Mouse (Mus musculus) CH12F3 (cell line): Measurements from ENCODE around the gene Rpl35.
"Not testable (repeated sequence)": the region's sequence is repeated elsewhere in the genome, so short reads cannot be mapped to it uniquely, and the experiment has no call there.

Experiments
- in situ Hi-C: fragments of 300-500 bp; cut with MboI; formaldehyde crosslinking; loops from 2 replicates; pipeline ENCODE4 v1.14.3; 2020; ENCODE audit warnings: low sequenced_read_pairs

The Rpl35 gene

DNA sequence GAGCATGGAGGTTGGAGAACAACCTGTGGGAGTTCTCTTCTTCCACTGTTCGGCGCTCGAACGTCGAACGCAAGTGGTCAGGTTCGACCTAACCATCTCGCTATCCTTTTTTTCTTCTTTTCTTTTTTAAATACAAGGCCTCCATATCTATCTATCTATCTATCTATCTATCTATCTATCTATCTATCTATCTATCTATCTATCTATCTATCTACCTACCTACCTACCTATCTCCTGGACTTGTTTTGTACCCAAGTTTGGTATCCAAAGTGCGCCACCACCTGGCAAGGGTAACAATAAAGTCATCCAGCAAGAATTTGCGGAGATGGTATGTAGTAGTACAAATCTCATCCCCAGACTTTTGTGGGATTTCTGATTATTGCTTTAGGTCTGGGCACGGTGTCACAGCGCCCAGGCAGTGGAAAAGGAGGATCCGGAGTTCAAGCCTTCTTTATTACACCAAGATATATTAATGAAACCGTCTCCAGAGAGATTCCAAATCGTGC, at the start of gene Rpl35:
Gene Rpl35, minus strand, starts transcription at position 51 of the 506 bp plus-strand sequence.
- in situ Hi-C loops = no loop called here

DNA sequence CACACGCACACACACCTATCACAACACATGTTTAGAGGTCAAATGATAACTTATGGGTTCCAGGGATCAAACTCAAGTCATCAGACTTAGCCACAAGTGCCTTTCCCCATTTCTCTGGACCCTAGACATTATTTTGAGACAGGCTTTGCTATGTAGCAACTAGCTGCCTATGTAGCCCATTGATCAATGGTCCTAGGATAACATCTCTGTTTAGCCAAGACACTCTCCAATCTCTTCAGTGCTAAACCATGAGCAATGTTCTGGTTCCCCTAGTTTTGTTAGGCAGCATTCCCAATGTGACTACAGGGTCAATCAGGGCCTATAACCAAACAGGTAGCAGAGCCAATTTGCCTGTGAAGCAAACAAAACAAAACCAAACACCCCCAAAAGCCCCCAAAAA, 43.1 kb upstream of the Rpl35 start:
- in situ Hi-C loops = no loop called here

DNA sequence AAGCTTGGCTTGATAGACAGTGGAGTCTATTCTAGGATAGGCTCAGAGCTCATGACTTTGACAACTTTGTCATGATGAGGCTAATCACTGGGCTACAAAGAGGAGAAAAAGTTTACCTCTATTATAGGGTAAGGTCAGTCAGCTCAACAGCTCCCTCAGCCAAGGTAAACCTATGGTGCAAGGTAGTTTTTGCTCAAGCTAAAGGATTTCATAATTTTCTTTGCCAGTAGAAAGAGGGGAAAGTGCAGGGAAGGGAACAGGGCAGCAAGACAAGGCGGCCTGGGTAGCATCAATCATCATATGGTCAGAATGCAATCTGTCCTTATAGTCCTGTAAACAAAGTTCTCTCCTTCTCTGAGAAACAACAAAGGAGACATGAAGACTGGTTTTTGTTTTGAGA, 34.8 kb upstream of the Rpl35 start:
- in situ Hi-C loops = no loop called here

DNA sequence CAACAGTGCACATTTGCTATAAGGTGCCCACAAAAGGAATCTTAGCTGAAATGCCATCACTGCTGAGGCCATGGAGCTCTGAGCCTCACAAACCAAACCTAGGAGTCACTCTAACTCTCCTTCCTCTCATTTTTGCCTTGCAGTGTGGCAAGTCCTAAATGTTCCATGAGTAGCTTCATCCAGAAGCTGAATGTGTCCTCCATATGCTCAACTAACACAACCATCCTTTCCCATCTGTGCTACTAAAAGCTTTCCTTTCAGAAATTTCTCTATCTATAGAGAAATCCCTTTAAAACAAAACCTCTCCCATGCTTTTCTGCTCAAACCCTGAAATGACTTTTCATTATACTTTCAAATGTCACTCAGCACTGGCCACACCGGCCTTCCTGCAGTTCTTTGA, 26.2 kb upstream of the Rpl35 start:
- in situ Hi-C loops = no loop called here

DNA sequence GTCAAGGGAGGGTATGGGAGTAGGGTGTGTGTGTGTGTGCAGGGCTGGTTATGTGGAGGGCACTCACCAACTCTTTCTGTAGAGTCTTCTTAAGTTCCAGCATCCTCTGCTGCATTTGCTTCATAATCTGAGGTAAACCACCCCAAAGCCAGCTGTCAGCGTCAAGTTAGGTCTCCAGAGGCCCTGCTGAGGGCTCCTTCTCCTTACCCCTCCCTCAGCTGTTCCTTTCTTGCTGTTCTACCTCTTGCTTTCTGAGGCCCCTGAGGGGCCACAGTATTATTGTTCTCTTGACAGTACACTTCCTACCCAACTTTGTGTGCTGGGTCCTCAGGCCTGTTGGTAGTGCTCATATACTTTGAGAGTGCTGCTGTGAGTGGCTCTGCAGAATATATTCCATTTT, 14.6 kb upstream of the Rpl35 start:
- in situ Hi-C loops = no loop called here

DNA sequence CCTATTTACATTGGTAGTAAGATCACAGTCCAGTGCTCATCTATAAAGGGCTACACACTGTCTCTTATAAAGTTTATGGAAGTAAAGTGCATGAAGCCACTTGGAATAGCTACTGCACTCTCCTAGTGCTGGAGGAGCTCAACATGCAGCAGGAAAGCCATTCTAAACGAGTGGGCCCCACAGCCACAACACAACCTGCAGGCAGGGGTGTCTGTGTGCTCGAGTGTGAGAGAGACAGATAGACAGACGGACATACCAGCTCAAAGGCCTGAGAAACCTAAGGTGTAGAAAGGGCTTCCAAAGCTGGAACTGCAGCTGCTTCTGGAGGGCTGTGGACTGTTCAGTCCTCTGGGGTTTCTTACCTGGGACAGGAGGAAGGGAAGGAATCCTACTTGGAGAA, 11.2 kb upstream of the Rpl35 start:
- in situ Hi-C loops = no loop called here

DNA sequence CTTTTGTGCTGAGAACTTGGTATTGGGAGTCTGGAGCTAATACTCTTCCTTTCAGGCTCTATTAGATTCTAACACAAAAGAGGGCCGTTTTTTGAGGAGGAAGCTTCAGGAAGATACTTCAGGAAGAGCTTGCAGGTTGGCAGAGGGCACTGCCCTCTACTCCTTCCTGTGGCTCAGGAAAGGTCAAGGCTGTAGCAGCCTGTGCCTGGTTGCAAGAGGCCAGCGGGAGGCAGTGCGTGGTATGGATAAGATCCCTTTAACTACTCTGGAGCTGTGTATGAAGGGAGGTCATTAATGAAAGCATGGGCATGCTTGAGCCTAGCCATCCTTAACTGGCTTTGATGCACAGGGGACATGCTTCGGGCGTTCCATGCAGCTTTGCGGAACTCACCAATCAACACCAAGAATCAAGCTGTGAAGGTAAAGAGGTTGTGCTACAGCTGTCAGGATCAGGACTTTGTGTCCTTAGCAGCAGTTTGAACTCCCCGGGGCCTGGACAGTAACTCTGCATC, 7.4 kb upstream of the Rpl35 start:
- in situ Hi-C loops = no loop called here

DNA sequence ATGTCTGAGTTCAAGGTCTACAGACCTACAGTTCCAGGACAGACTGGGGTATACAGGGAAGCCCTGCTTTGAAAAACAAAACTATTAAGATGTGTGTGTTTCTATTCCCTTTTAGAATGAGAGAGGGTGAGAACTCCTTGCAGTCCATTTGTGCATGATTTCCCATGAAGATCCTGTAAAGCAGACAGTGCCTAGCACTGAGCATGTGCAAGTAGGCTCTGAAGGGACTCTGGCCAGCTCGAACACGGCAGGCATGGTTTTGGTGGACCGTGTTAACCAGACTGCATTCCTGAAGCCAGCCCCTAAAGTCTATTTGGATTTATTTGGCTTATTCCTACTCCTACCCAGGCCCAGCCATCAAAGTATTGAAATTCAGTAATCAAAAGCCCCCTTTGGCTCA, 6.5 kb upstream of the Rpl35 start:
- in situ Hi-C loops = no loop called here

DNA sequence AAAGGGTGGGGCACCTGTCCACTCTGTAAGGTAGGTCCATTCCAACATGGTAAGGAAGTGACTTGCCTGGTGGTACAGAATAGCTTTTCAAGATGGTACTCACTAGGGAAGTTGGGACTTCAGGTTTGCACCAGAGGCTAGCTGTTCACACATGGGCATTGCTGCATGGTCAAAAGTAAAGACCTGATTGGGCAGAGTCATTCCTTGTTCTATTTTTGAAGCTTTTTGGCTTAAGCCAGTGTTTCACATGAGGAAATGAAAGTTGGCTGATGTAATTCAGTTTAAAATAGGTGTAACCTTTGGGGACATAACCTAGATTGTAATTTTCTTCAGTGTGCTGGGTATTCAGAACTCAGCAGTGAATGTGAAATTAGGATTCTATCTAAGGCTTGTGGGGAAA, 5.8 kb upstream of the Rpl35 start:
- in situ Hi-C loops = no loop called here

DNA sequence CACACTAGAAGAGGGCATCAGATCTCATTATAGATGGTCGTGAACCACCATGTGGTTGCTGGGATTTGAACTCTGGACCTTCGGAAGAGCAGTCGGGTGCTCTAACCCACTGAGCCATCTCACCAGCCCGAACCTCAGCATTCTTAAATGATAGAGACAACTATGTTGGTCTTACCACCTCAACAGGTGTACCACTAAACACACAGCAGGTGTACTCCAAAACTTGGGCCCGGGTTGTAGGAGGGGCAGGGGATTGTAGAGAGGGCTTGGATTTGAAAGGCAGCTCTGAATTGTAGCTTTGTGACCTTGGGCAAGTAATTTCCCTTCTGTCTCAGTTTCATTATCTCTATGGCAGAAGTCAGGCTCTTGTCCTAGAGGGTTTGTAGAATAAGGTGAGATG, 4.7 kb upstream of the Rpl35 start:
- in situ Hi-C loops = not testable (repeated sequence)

DNA sequence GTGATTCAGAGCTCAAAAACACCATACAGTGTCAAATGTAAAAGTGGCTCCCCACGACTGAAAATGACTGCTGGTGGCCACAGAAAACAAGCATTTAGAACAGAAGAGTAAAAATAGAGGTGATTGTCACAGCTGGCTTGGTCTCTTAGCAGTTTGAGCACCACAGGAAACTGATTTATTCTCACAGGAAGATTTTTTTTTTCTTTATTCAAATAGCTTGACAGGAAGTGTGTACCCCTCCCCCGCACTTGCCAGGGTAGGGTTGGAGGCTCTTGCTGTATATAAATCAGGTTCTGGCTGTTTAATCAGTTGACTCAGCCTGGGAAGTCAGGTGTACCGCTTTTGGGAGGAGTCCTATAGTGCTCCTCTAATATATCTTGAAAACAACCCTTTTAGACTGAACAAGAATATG, 3.5 kb upstream of the Rpl35 start:
- in situ Hi-C loops = no loop called here

DNA sequence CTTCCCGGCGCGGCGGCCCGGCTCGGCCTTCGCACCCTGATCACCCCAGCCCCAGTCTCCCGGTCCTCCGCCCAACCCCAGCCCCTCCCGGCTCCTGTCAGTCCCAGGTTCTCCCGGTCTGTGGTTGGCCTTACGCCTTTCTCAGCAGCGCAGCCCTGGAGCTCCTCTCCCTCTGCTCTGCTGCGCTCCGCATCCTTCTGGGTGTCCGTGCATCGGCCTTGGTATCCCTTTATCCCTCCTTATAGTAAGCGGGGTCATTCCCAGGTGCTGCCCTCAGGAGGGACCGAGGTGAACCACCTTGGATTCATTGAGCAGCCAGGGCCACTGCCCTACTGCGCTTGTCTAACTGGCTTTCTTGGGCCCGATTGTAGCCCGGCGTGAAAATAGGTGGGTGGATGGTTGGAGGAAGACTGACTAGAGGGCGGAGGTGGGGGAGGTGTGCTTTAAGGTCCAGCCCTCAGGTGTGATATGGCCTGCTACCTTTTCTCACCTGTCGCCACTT, 3.0 kb upstream of the Rpl35 start:
- in situ Hi-C loops = no loop called here

DNA sequence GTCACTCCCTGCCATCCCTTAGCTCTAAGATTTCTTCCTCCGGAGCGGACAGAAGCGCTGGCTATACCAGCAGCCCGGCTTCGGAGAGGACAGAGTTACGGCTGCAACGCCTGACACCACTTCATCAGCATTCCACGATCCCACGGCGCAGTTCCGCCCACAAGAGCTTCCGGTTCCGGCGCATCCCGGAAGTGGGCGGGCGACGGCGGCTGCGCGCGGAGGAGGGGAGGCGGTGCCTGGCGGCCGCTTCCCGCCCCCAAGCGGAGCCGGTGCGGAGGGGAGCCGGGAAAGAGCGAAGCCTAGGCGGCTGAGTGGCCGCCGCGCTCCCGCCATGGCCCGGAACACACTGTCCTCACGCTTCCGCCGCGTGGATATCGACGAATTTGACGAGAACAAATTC, 2.4 kb upstream of the Rpl35 start:
- in situ Hi-C loops = no loop called here

DNA sequence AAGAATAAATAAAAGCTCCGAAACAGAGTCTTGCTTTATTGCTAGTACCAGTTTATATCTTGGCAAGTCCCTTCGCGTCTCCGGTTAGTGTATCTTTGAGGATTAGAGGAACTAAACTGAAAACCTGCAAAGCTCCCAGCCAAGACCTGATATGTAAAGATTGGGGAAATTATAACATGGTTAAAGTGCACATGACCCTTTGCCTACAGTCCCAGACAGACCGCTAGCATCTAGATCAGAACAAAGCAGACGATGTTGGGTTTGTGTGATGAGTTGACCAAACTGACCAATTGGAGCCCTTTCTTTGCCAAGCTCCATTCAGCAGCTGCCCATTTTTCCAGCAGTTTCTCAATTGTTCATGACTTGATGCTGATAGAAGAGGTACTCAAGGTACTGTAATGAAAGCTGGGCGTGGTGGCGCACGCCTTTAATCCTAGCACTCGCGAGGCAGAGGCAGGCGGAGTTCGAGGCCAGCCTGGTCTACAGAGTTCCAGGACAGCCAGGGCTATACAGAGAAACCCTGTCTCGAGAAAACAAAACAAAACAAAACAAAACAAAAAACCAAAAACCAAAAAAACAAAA, 816 bp upstream of the Rpl35 start:
- in situ Hi-C loops = no loop called here

DNA sequence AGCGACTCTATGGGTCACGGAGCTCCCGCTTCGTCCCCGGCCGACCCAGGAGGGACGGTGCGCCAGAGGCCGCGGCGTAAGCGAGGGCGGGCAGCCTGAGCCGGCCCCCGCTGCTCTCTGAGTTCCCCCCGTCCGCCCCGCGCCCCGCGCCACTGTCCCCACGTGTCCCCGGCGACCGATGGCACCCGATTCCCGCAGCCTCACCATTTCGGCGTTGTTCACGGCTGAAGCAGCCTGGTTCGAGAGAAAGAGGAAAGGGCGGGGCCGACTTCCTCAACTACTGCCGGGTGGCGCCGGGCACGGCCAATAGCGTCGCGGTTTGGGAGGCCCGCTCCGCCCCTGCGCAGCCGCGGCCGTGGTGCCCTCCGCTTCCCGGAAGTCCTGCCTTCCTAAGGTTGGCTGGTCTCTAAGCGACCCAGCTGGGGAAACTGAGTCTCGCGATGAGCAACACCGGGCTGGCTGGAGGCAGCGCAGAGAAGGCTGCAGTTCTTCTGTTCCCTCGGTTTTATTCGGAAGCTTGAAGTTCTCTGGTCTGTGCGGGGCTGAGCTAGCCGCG, 466 bp downstream of the Rpl35 start, which contains the start of gene Arpc5l:
Gene Arpc5l, plus strand, starts transcription at position 469 of the 556 bp plus-strand sequence.
- in situ Hi-C loops = no loop called here

DNA sequence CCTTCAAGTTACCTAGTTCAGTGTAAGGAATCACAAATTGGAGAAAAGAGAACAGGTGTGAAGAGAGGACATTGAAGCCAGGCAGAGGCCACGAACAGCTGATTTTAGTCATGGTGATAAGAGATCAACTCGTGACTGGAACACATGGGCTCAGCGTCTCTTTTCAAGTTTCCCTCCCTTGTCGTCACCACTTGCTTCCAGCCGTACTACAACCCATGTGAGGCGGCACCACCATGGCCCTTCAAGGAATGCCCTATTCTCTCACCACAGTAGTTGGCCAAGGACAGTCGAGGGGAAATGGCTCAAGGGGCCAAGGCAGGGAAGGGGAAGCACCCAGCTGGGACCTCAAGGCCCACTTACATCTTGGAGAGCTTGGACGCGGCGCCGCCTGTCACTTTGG, 1.1 kb downstream of the Rpl35 start:
- in situ Hi-C loops = no loop called here

DNA sequence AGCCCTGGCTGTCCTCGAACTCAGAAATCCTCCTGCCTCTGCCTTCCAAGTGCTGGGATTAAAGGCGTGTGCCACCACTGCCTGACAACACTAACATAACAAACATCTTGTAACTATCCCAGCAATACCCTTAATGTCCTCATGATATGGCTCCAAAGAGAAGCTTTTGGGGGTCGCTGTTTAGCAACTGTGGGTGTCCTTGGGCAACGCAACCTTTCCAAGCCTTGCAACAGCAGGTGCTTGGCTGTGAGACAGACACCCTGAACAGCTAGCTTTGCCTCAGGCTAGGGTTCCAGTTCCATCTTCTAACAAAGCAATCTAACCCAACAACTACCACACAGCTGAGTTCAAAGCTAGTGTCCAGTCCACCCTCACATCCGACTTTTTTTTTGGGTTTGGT, 1.9 kb downstream of the Rpl35 start:
- in situ Hi-C loops = no loop called here

DNA sequence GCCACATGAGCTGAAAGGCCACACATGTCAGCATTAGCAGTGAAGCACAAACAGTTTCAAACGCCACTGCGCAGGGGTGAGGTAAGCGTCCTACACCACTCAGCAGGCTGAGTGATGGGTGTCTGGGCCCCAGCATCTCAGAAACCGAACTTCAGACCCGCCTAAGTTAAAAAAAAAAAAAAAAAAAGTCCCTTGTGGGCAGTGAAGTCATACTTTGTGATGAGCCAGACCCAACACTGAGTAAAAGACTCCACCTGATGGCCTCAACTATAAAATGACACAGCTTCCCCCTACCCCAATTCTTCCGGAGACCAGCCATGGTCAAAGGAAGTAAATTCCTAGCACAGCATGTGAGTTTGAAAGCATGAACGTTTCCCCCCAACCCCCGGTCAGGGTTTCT, 2.3 kb downstream of the Rpl35 start:
- in situ Hi-C loops = no loop called here

DNA sequence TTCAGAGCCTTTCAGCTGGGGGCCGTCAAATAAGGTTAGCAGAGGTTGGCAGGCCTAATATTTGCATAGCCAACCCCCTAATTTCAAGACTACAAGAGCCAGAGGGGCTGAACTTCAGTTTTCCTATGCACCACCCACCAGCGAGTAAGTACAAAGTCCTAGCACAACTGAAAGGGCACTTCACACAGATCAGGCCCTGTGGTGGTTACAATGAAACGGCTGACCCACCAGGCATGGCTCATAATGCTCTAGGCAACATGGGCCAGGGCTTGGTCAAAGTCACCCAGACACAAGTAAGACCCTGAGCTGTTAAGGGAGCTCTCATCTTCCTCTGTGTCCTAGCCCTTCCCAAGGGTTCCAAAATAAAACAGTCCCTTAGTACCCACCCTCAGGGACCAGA, 3.6 kb downstream of the Rpl35 start:
- in situ Hi-C loops = no loop called here

DNA sequence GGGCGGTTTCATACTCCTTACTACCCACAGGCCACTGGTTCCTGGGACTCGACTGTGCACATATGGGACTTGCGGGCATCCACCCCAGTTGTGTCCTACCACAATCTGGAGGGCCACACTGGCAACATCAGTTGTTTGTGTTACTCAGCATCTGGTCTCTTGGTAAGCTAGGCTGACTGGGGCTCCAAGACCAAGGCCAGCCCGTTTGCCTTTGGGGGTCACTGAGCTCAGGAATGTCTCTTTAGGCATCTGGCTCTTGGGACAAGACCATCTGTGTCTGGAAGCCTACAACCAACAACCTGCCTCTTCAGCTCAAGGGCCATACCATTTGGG, 4.9 kb downstream of the Rpl35 start:
- in situ Hi-C loops = no loop called here

DNA sequence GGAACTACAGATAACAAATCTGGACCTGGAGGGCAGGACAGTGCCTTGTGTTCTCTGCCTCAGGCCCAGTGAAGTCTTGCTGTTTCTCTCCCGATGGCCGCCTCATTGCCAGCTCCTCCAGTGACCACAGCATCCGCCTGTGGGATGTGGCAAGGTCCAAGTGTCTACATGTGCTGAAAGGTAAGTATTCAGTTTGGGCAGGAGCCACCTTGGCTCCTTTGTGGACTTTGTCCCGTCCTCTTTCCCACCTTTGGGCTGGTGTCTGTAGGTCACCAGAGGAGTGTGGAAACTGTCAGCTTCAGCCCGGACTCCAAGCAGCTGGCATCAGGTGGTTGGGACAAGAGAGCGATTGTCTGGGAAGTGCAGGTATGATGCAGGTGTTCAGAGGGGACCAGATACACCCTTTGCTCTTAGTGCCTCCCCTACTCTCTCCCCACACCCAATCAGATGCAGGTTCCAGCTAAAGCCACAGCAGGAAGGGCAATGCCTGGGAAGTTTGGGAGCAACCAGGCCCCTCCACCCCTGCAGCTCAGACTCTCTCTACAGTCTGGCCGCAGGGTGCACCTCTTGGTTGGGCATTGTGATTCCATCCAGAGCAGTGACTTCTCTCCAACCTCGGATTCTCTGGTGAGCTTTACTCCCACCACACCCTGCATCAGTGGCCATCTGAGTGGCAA, 5.4 kb downstream of the Rpl35 start:
- in situ Hi-C loops = loop anchor here (5.0 kb wide), 1 partner anchor 73 kb away; the partner anchor contains the start of gene Nr6a1

DNA sequence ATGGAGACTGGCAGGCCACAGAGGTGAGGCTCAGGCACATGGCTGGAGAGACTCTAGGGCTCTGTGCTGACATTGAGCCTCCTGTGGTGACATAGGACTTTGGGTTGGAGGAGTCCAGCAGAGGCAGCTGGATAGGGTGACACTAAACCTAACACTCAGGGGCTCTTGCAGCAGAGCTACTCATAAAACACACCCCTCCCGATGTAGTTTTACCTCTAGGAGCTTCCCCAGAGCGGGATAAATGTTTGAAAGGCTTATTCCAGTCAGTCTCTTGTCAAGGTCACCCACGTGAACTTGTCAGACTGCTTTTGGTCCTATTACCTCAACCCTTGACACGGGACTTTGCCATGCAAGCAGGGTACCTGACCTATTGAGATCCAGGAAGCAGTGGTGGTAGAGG, 6.0 kb downstream of the Rpl35 start:
- in situ Hi-C loops = loop anchor here (5.0 kb wide), 1 partner anchor 72 kb away; the partner anchor contains the start of gene Nr6a1
